Mouse (Mus musculus): ENCODE measurements at regions not wholly inside any gene's neighbourhood (a gene's known extent, or its start where the extent isn't known, plus 50 kb on each side); places are given as distances from the start of the nearest gene placed in this dataset.

DNA sequence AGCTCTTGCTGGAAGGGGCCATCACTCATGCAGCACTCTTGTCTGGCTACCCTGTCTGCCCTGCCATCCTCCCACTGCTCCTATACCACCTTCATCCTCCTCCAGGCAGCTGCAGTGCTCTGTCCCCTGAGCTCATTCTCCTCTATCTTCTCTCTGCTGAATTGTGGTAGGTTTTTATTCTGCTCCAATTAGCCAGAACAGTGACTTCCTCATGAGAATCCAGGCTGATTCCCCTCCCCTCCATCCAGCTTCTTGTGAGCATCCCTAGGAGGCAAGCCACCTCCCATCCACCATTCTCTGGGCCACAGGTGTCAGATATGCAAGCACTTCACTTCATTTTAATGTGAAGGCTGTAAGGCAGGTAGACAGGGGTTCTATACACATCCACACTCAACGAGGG is 132.1 kb downstream of the Wscd1 start:
- TF ChIP-seq CTCF (IDR thresholded peaks at IDR 0.05; ENCODE audit: low read depth, low read length) = no peak
- TF ChIP-seq POLR2AphosphoS5 (IDR thresholded peaks at IDR 0.05; ENCODE audit: insufficient replicate concordance, low read depth, low read length) = no peak
- no peak for TF ChIP-seq GATA1 (IDR thresholded peaks at IDR 0.05; ENCODE audit: borderline replicate concordance, low read length)
- no peak for TF ChIP-seq GATA2 (IDR thresholded peaks at IDR 0.05; ENCODE audit: borderline replicate concordance, low read depth, low read length)
- no peak for TF ChIP-seq TAL1 (conservative IDR thresholded peaks at IDR 0.05; ENCODE audit: low read depth, low read length)

All from G1E (cell line).